Mouse (Mus musculus): ENCODE data around the gene Pmel.

Pmel gene

GRCm38 (mm10) chr10:128703895-128704294 lies at the start of gene Pmel:
TSS of gene Pmel (plus strand) at chr10:128704195.
- no peak for DNase-seq

GRCm38 (mm10) chr10:128655254-128655653 lies 48.7 kb upstream of the Pmel start:
- no peak for DNase-seq

GRCm38 (mm10) chr10:128656731-128657130 lies 47.3 kb upstream of the Pmel start:
- no peak for DNase-seq

DNA sequence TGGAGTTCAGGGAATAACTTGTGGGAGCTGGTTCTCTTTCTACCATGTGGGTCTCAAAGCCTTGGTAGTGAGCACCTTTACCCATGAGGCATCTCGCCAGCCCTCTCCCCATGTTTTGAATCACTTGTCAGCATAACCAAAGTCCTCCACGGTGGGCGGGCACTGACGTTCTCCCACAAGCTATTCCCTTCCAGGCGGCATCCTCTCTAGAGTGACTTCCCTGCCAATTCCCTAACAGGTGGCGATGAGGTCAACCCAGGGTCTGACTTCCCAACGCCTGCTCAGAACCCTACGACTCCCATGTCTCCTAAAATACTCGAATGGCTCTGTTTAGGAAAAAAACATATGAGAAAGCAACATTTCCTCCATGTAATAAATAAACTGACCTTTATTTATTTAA lies 46.2 kb upstream of the Pmel start:
- DNase-seq, result no peak

- DNase-seq, result no peak
These were observed 44.5 kb upstream of the Pmel start for GRCm38 (mm10) chr10:128659490-128659889.

DNA sequence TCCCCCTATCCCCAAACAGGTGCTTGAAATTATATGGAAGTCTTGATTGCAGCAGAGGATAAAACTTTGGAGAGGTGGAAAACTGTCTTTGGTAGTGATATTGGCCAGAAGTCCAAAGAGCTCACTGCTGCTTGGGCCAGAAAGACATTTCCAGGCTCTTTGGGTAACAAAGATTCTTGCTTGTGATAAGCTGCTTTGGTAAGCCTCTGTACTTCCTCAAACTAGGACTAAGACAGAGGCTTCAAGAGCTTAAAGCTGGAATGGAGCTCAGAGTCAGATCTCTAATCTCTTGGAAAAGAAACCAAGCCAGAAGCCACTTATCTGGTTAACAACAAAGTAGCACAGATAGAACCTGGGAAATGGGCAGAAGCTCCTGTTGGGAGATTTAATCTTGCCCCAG lies 41.5 kb upstream of the Pmel start:
- no peak for DNase-seq

DNA sequence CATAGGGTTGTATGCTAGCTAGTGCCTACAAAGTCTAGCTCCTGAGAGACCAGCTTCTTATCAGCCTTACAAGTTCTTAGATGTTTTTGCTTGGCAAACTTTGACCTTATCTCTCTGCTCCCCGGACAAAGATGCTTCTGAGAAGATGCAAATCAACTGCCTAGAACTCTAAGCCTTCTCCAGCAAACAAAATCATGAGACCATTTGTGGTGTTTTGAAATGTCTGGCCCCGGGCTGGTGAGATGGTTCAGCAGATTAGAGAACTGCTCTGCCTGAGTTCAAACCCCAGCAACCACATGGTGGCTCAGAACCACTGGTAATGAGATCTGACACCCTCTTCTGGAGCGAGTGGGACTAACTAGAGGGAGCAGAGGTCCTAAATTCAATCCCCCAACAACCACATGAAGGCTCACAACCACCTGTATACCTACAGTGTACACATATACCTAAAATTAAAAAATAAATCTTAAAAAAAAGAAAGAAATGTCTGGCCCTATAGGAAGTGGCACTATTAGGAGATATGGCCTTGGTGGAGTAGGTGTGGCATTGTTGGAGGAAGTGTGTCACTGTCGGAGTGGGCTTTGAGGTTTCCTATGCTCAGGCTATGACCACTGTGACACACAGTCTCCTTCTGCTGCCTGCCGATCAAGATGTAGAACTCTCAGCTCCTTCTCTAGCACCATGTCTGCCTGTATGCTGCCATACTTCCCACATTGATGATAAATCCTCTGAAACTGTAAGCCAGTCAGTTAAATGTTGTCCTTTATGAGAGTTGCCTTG lies 40.4 kb upstream of the Pmel start:
- DNase-seq, result no peak

- DNase-seq, result no peak
These were observed 39.2 kb upstream of the Pmel start for GRCm38 (mm10) chr10:128664808-128665207.

GRCm38 (mm10) chr10:128665307-128665706 lies 38.7 kb upstream of the Pmel start:
- no peak for DNase-seq

- DNase-seq, result no peak
These were observed 38.2 kb upstream of the Pmel start for GRCm38 (mm10) chr10:128665806-128666205.

GRCm38 (mm10) chr10:128668790-128669672 lies 35.0 kb upstream of the Pmel start:
- peak; percentile 86 for DNase-seq

DNA sequence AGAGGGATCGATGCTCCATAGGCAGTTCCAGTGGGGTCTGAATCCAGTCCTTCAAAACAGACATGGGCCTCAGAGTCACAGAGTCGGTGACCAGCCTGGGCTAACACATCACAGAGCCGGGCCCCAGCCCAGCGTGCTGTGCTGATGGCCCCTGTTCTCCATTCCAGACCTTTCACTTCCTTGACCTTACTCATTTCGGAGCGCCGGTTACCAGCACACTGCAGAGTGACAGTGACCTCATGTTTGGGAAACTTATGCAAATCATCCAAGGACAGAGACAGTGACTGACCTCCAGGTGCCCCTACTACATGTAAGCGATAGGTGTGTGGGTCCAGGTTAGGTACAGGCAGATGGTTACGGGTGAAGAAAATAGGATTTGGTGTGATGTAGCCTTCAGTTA lies 32.8 kb upstream of the Pmel start:
- no peak for DNase-seq

- peak; percentile 82 for DNase-seq
These were observed 30.1 kb upstream of the Pmel start, which contains the start of gene Suox for GRCm38 (mm10) chr10:128673763-128674468. TSS of gene Suox (minus strand) at chr10:128674073.

GRCm38 (mm10) chr10:128674469-128675008 lies 29.5 kb upstream of the Pmel start:
- no peak for DNase-seq

GRCm38 (mm10) chr10:128695411-128695991 lies 8.5 kb upstream of the Pmel start:
- no peak for DNase-seq

GRCm38 (mm10) chr10:128695992-128696807 lies 7.8 kb upstream of the Pmel start, which contains the start of gene Rab5b:
TSS of gene Rab5b (minus strand) at chr10:128696264.
- peak; percentile 100 for DNase-seq

- DNase-seq, result peak; percentile 42
These were observed 6.8 kb upstream of the Pmel start for GRCm38 (mm10) chr10:128697072-128697725.

GRCm38 (mm10) chr10:128699006-128699405 lies 5.0 kb upstream of the Pmel start:
- DNase-seq, result peak; percentile 24

- peak; percentile 19 for DNase-seq
These were observed 4.4 kb upstream of the Pmel start for GRCm38 (mm10) chr10:128699611-128700010.

- no peak for DNase-seq
These were observed 3.3 kb upstream of the Pmel start for GRCm38 (mm10) chr10:128700712-128701111.

Measured in cerebellum, adult 11-12 months (tissue).